Mouse (Mus musculus): ENCODE data around the gene Gcc1.
A peak's percentile ranks its signal among the peaks of the same experiment; 100 is the strongest.

Gene Gcc1

GRCm38 (mm10) chr6:28428290-28428689 is at the start of gene Gcc1:
Gene Gcc1 (minus strand): TSS chr6:28428390.
- DNase-seq = no peak

GRCm38 (mm10) chr6:28474839-28475238 is 46.6 kb upstream of the Gcc1 start, which contains the start of gene Snd1:
Gene Snd1 (plus strand): TSS chr6:28475139.
- DNase-seq = no peak

- DNase-seq = no peak
Observed at GRCm38 (mm10) chr6:28474211-28474610, 46.0 kb upstream of the Gcc1 start.

- DNase-seq = no peak
Observed at GRCm38 (mm10) chr6:28471284-28472035, 43.3 kb upstream of the Gcc1 start.

- no peak for DNase-seq
Observed at GRCm38 (mm10) chr6:28470621-28471020, 42.4 kb upstream of the Gcc1 start.

- no peak for DNase-seq
Observed at GRCm38 (mm10) chr6:28470017-28470602, 41.9 kb upstream of the Gcc1 start.

- DNase-seq = no peak
Observed at GRCm38 (mm10) chr6:28464630-28465029, 36.4 kb upstream of the Gcc1 start.

- DNase-seq = peak; percentile 80 to 81
Observed at GRCm38 (mm10) chr6:28460534-28460933, 32.3 kb upstream of the Gcc1 start.

GRCm38 (mm10) chr6:28459221-28459668 is 31.1 kb upstream of the Gcc1 start:
- DNase-seq = no peak

- DNase-seq = no peak
Observed at GRCm38 (mm10) chr6:28450977-28451376, 22.8 kb upstream of the Gcc1 start.

- peak; percentile 15 to 18 for DNase-seq
Observed at GRCm38 (mm10) chr6:28450481-28450880, 22.3 kb upstream of the Gcc1 start.

- no peak for DNase-seq
Observed at GRCm38 (mm10) chr6:28449253-28449652, 21.1 kb upstream of the Gcc1 start, which contains the start of gene Pax4. Gene Pax4 (minus strand): TSS chr6:28449353.

- DNase-seq = no peak
Observed at GRCm38 (mm10) chr6:28447937-28448336, 19.7 kb upstream of the Gcc1 start.

GRCm38 (mm10) chr6:28431538-28431855 is 3.3 kb upstream of the Gcc1 start:
- DNase-seq = no peak

- no peak for DNase-seq
Observed at GRCm38 (mm10) chr6:28430795-28431537, 2.8 kb upstream of the Gcc1 start.

GRCm38 (mm10) chr6:28429870-28430269 is 1.7 kb upstream of the Gcc1 start:
- DNase-seq = no peak

GRCm38 (mm10) chr6:28427096-28427839 is 922 bp downstream of the Gcc1 start, which contains the start of gene Fscn3:
Gene Fscn3 (plus strand): TSS chr6:28427789.
- DNase-seq = peak in 1 of 2 experiments; percentile 53

- DNase-seq = no peak
Observed at GRCm38 (mm10) chr6:28425019-28425418, 3.2 kb downstream of the Gcc1 start.

- DNase-seq = peak; percentile 62 to 76
Observed at GRCm38 (mm10) chr6:28423767-28424695, 4.2 kb downstream of the Gcc1 start.

- DNase-seq = peak; percentile 98 to 99
Observed at GRCm38 (mm10) chr6:28423313-28423712, 4.9 kb downstream of the Gcc1 start, which contains the start of gene Arf5. Gene Arf5 (plus strand): TSS chr6:28423560.

- DNase-seq = no peak
Observed at GRCm38 (mm10) chr6:28422651-28423290, 5.4 kb downstream of the Gcc1 start.

Data from kidney, postnatal 4 days (tissue).